Mouse (Mus musculus): ENCODE data around the gene Avp. TPM values are rescaled to one million over a fixed set of nuclear protein-coding genes. Genes with fewer than 3 reads are reported as not detected.
A peak's percentile ranks its signal among the peaks of the same experiment; 100 is the strongest.
"Not testable (repeated sequence)": the region's sequence is repeated elsewhere in the genome, so short reads cannot be mapped to it uniquely, and the experiment has no call there.

Avp gene
- polyA plus RNA-seq, 1 experiment: not detected

DNA sequence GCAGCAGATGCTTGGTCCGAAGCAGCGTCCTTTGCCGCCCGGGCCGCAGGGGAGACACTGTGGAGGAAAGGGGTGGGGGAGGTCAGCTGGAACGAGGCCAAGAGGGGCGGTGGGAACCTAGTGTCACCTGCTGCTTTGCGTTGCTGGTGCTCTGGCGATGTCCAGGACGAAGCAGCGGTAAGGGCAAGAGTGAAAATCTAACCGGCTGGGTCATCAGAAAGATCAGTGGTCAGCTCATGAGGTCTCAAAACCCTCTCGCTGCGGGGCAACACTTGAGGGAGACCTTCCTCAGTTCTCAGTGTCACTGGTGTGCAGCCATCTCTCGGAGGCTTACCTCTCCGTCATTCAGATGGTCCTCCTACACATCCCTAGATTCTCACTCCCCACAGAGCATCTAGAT is 1.2 kb downstream of the Avp start:
- 6% methylated on average over 16 of the region's 16 CpGs for WGBS
- no peak overlapping the region for H3K4me3 ChIP-seq (replicated peaks; ENCODE audit: insufficient read depth, low read depth, low read length)
- H3K27me3 ChIP-seq (ENCODE audit: control insufficient read depth, insufficient read depth, low read length): no peaks in the 10 kb centered on the region; the same call in 1 of the 2 replicates
- TF ChIP-seq CTCF (IDR thresholded peaks at IDR 0.05; ENCODE audit: borderline replicate concordance, insufficient read depth, low read depth, low read length): no peak
- no peak for TF ChIP-seq POLR2A (IDR thresholded peaks at IDR 0.05; ENCODE audit: borderline replicate concordance, insufficient read depth, low read length)
- no peak for DNase-seq
- peaks cover 11% of the 10 kb centered on the region; the same call in 1 of the 2 replicates for H3K4me1 ChIP-seq (ENCODE audit: control insufficient read depth, insufficient read depth, low read length)
- no peak overlapping the region for H3K27ac ChIP-seq (ENCODE audit: insufficient read depth, low read length)

- TF ChIP-seq CTCF (IDR thresholded peaks at IDR 0.05; ENCODE audit: borderline replicate concordance, insufficient read depth, low read depth, low read length) (no peak), POLR2A (IDR thresholded peaks at IDR 0.05; ENCODE audit: borderline replicate concordance, insufficient read depth, low read length) (no peak)
- no peak for DNase-seq
- Histone ChIP-seq H3K4me1 (ENCODE audit: control insufficient read depth, insufficient read depth, low read length) (peaks cover 13% of the 10 kb centered on the region; the same call in 1 of the 2 replicates), H3K27me3 (ENCODE audit: control insufficient read depth, insufficient read depth, low read length) (no peaks in the 10 kb centered on the region; the same call in 1 of the 2 replicates), H3K27ac (ENCODE audit: insufficient read depth, low read length) (no peak overlapping the region), H3K4me3 (replicated peaks; ENCODE audit: insufficient read depth, low read depth, low read length) (no peak overlapping the region)
- 14% methylated on average over 8 of the region's 8 CpGs for whole genome bisulfite sequencing
Measured at GRCm38 (mm10) chr2:130579791-130580190, 2.6 kb downstream of the Avp start.

DNA sequence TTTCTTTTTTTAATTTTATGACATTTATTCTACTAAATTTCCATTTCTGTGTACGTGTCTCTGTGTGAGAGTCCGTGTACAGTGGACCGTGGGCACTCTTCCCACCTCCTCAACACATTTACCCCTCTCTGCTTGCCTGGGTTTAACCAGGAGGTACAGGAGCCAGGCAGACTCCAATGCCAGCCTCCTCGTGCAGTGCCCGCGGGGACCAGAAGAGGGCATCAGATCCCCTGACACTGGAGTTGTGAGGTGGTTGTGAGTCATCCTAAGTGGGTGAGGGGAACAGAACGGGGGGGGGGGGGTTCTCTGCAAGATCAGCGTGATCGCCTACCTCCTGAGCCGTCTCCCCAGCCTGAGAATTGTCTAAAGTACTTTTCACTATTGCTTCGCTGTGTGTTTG is 4.2 kb downstream of the Avp start:
- H3K4me3 ChIP-seq (replicated peaks; ENCODE audit: insufficient read depth, low read depth, low read length): no peak overlapping the region
- DNase-seq: peak; percentile 60 to 76
- WGBS: 10% methylated on average over 11 of the region's 11 CpGs
- peak; percentile 73; the same call in 1 of the 2 replicates for TF ChIP-seq CTCF (IDR thresholded peaks at IDR 0.05; ENCODE audit: borderline replicate concordance, insufficient read depth, low read depth, low read length)
- no peak for TF ChIP-seq POLR2A (IDR thresholded peaks at IDR 0.05; ENCODE audit: borderline replicate concordance, insufficient read depth, low read length)
- H3K4me1 ChIP-seq (ENCODE audit: control insufficient read depth, insufficient read depth, low read length): peaks cover 13% of the 10 kb centered on the region; the same call in 1 of the 2 replicates
- no peak overlapping the region for H3K27ac ChIP-seq (ENCODE audit: insufficient read depth, low read length)
- no peaks in the 10 kb centered on the region; the same call in 1 of the 2 replicates for H3K27me3 ChIP-seq (ENCODE audit: control insufficient read depth, insufficient read depth, low read length)

DNA sequence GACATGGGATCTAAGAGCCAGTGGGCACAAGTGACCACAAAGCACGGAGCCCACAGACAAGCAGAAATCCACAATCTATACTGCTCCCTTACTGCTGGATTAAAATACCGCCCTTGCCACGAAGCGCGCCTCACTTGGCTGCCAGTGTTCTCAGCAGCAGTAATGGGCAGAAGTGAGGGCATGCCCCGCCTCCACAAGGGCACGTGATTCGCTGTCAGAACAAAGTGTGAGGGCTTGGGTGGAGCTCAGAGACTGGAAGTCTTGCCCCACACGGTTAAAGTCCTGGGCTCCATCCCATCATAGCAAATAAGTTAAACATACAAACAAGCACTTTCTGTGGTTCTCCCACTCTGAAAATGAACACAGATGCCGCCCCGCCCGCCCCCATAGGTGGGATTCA is 4.7 kb downstream of the Avp start:
- Histone ChIP-seq H3K27me3 (ENCODE audit: control insufficient read depth, insufficient read depth, low read length) (no peaks in the 10 kb centered on the region; the same call in 1 of the 2 replicates), H3K27ac (ENCODE audit: insufficient read depth, low read length) (no peak overlapping the region), H3K4me1 (ENCODE audit: control insufficient read depth, insufficient read depth, low read length) (peaks cover 13% of the 10 kb centered on the region; the same call in 1 of the 2 replicates), H3K4me3 (replicated peaks; ENCODE audit: insufficient read depth, low read depth, low read length) (no peak overlapping the region)
- TF ChIP-seq CTCF (IDR thresholded peaks at IDR 0.05; ENCODE audit: borderline replicate concordance, insufficient read depth, low read depth, low read length) (no peak), POLR2A (IDR thresholded peaks at IDR 0.05; ENCODE audit: borderline replicate concordance, insufficient read depth, low read length) (no peak)
- WGBS: 5% methylated on average over 12 of the region's 12 CpGs
- peak; percentile 23 to 30 for DNase-seq

DNA sequence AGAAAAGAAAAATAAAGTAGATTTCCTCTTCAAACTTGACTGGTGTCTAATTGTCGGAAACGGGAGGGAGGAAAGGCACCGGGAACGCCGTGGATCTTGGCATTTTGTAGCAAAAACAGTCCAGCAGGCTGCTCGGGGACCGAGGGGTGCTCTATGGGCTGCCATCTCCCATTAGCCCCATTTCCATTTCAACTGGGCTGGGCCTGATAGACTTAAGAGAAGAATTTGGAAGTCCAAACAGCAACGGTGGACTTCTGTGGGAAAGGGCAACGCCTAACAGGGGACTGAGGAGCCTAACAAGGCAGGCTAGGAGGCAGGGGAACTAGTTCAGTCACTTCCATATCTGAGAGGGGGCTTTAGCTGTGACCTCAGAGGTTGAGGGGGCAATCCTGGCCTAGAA is 5.3 kb downstream of the Avp start:
- WGBS: 22% methylated on average over 9 of the region's 9 CpGs
- DNase-seq: peak in 1 of 2 experiments; percentile 23
- TF ChIP-seq POLR2A (IDR thresholded peaks at IDR 0.05; ENCODE audit: borderline replicate concordance, insufficient read depth, low read length): no peak
- no peak for TF ChIP-seq CTCF (IDR thresholded peaks at IDR 0.05; ENCODE audit: borderline replicate concordance, insufficient read depth, low read depth, low read length)
- peaks cover 13% of the 10 kb centered on the region; the same call in 1 of the 2 replicates for H3K4me1 ChIP-seq (ENCODE audit: control insufficient read depth, insufficient read depth, low read length)
- H3K27ac ChIP-seq (ENCODE audit: insufficient read depth, low read length): no peak overlapping the region
- H3K27me3 ChIP-seq (ENCODE audit: control insufficient read depth, insufficient read depth, low read length): no peaks in the 10 kb centered on the region; the same call in 1 of the 2 replicates
- H3K4me3 ChIP-seq (replicated peaks; ENCODE audit: insufficient read depth, low read depth, low read length): no peak overlapping the region

- H3K4me3 ChIP-seq (replicated peaks; ENCODE audit: insufficient read depth, low read depth, low read length): peak overlapping the region; percentile 11
- not testable (repeated sequence) for H3K27ac ChIP-seq (ENCODE audit: insufficient read depth, low read length); H3K27me3 ChIP-seq (ENCODE audit: control insufficient read depth, insufficient read depth, low read length)
- WGBS: 3% methylated on average over 32 of the region's 32 CpGs
- peaks cover 13% of the 10 kb centered on the region; the same call in 1 of the 2 replicates for H3K4me1 ChIP-seq (ENCODE audit: control insufficient read depth, insufficient read depth, low read length)
- DNase-seq: peak; percentile 57 to 65
Measured at GRCm38 (mm10) chr2:130576564-130576963, 5.8 kb downstream of the Avp start.

DNA sequence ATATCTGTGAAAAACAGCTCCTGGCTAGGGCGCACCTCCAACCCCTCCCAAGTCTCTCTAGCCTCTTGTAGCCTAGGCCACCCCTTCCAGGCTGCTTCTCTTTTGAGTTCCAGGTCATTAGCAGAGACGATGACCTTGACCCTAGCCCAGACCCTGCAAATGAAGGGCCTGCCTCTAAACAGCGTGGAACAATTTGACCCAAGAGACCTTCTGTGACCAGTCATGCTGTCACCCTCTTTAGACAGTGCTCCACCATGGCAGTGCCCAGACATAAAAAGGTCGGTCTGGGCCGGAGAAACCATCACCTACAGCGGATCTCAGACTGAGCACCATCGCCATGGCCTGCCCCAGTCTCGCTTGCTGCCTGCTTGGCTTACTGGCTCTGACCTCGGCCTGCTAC is 6.5 kb downstream of the Avp start, which contains the start of gene Oxt:
Gene Oxt (plus strand): TSS at position 301 of the 400 bp plus-strand sequence.
- no peak within 1 kb of the TSS for H3K27ac ChIP-seq (ENCODE audit: insufficient read depth, low read length)
- H3K4me3 ChIP-seq (replicated peaks; ENCODE audit: insufficient read depth, low read depth, low read length): peak within 1 kb of the TSS; percentile 11
- DNase-seq: no peak
- TF ChIP-seq CTCF (IDR thresholded peaks at IDR 0.05; ENCODE audit: borderline replicate concordance, insufficient read depth, low read depth, low read length) (no peak), POLR2A (IDR thresholded peaks at IDR 0.05; ENCODE audit: borderline replicate concordance, insufficient read depth, low read length) (no peak)
- H3K27me3 ChIP-seq (ENCODE audit: control insufficient read depth, insufficient read depth, low read length): no peaks in the 10 kb centered on the region; the same call in 1 of the 2 replicates
- H3K4me1 ChIP-seq (ENCODE audit: control insufficient read depth, insufficient read depth, low read length): peaks cover 9% of the 10 kb centered on the region; the same call in 1 of the 2 replicates
- 77% methylated on average over 9 of the region's 9 CpGs for WGBS

- Histone ChIP-seq H3K4me3 (replicated peaks; ENCODE audit: insufficient read depth, low read depth, low read length) (no peak overlapping the region), H3K27me3 (ENCODE audit: control insufficient read depth, insufficient read depth, low read length) (no peaks in the 10 kb centered on the region), H3K4me1 (ENCODE audit: control insufficient read depth, insufficient read depth, low read length) (peaks cover 9% of the 10 kb centered on the region; the same call in 1 of the 2 replicates), H3K27ac (ENCODE audit: insufficient read depth, low read length) (no peak overlapping the region)
- TF ChIP-seq POLR2A (IDR thresholded peaks at IDR 0.05; ENCODE audit: borderline replicate concordance, insufficient read depth, low read length): no peak
- 0 out of 2 replicates have a peak, but pooled peaks have one; percentile 6 for TF ChIP-seq CTCF (IDR thresholded peaks at IDR 0.05; ENCODE audit: borderline replicate concordance, insufficient read depth, low read depth, low read length)
- DNase-seq: no peak
- 87% methylated on average over 5 of the region's 5 CpGs for WGBS
Measured at GRCm38 (mm10) chr2:130574960-130575359, 7.4 kb downstream of the Avp start.
